Mouse (Mus musculus) liver, postnatal 0 days (tissue): Measurements from ENCODE around the gene Gm10282. TPM values are rescaled to one million over a fixed set of nuclear protein-coding genes. Genes with fewer than 3 reads are reported as not detected.

Experiments
- ATAC-seq: fragments of 200-750 bp; cut with Nextera tagmentation; 2 replicates; pipeline ENCODE4 v1.8.0; 2017; ENCODE audit warnings: mild to moderate bottlenecking, moderate library complexity
- DNase-seq: peaks from one replicate; pipeline ENCODE4 v3.0.0-alpha.2; 2016
- H3K27ac ChIP-seq: fragments of 300-500 bp; sonication (generic); 2 replicates; pipeline ENCODE4 v1.5.1; 2014; ENCODE audit warnings: antibody characterized with exemption, moderate library complexity, mild to moderate bottlenecking, low read depth
- H3K27me3 ChIP-seq: fragments of 300-500 bp; sonication (generic); 2 replicates; pipeline ENCODE4 v1.6.1; 2014; ENCODE audit warnings: low read length, control low read depth, mixed read lengths; ENCODE audit not compliant: insufficient read depth
- H3K36me3 ChIP-seq: fragments of 300-500 bp; sonication (generic); replicated peaks from 2 replicates; pipeline ENCODE4 v1.6.1; 2014; ENCODE audit warnings: mild to moderate bottlenecking, control low read depth, low read length, moderate library complexity, mixed read lengths; ENCODE audit not compliant: insufficient read depth
- H3K4me1 ChIP-seq: fragments of 300-500 bp; sonication (generic); 2 replicates; pipeline ENCODE4 v1.6.1; 2014; ENCODE audit warnings: antibody characterized with exemption, mild to moderate bottlenecking, control low read depth; ENCODE audit not compliant: insufficient read depth
- H3K4me2 ChIP-seq: fragments of 300-500 bp; sonication (generic); 2 replicates; pipeline ENCODE4 v1.6.1; 2014; ENCODE audit warnings: low read depth, mild to moderate bottlenecking, low read length, moderate library complexity, mixed read lengths
- H3K4me3 ChIP-seq: fragments of 300-500 bp; sonication (generic); 2 replicates; pipeline ENCODE4 v1.5.1; 2014; ENCODE audit warnings: low read depth, low read length
- H3K9ac ChIP-seq: fragments of 300-500 bp; sonication (generic); replicated peaks from 2 replicates; pipeline ENCODE4 v1.6.1; 2014; ENCODE audit warnings: mild to moderate bottlenecking, moderate library complexity
- H3K9me3 ChIP-seq: fragments of 300-500 bp; sonication (generic); 2 replicates; pipeline ENCODE4 v1.6.1; 2016; ENCODE audit warnings: mild to moderate bottlenecking, control low read depth, low read length, mixed read lengths
- CTCF ChIP-seq: sonication (generic); IDR thresholded peaks from 2 replicates; pipeline ENCODE4 v1.5.1; 2016; ENCODE audit warnings: antibody characterized with exemption, low read depth
- EP300 ChIP-seq: IDR thresholded peaks from 2 replicates; pipeline ENCODE4 v1.6.1; 2016; ENCODE audit warnings: antibody characterized with exemption, low read depth, mild to moderate bottlenecking
- WGBS: fragments of 180-500 bp; shearing (Covaris S2); extraction: QIAGEN DNeasy Blood & Tissue Kit; methylation state at CpG from one replicate; pipeline ENCODE4 v1.1.7; 2014; ENCODE audit not compliant: insufficient replicate concordance; 5-methylcytosine and 5-hydroxymethylcytosine counted together
- polyA plus RNA-seq: library from polyadenylated mRNA; unstranded; fragments of >200 nt; fragmentation: Nextera tagmentation; extraction: Ambion mirVana; gene quantifications from 2 replicates; pipeline ENCODE4 v1.2.1, GENCODE M21; 2015

The Gm10282 gene
- polyA plus RNA-seq, 1 experiment from 2014 or later: 6.4 TPM

GRCm38 (mm10) chr8:72295125-72295524 lies 9.9 kb downstream of the Gm10282 start:
- no peak overlapping the region for H3K4me3 ChIP-seq
- peaks cover 14% of the 10 kb centered on the region for H3K4me1 ChIP-seq
- no peak overlapping the region for H3K9ac ChIP-seq
- H3K9me3 ChIP-seq: no peaks in the 10 kb centered on the region
- no peaks in the 10 kb centered on the region for H3K36me3 ChIP-seq
- ATAC-seq: no peak
- WGBS: 43% methylated on average over 3 of the region's 3 CpGs
- no peaks in the 10 kb centered on the region for H3K27me3 ChIP-seq
- TF ChIP-seq CTCF: no peak
- no peak for TF ChIP-seq EP300
- H3K27ac ChIP-seq: peak overlapping the region; percentile 81
- peak overlapping the region; percentile 11; the same call in 1 of the 2 replicates for H3K4me2 ChIP-seq
- DNase-seq: no peak

- Histone ChIP-seq H3K4me3 (no peak overlapping the region), H3K4me2 (no peak overlapping the region), H3K9ac (no peak overlapping the region), H3K36me3 (no peaks in the 10 kb centered on the region), H3K9me3 (no peaks in the 10 kb centered on the region), H3K27ac (no peak overlapping the region), H3K4me1 (peaks cover 14% of the 10 kb centered on the region), H3K27me3 (no peaks in the 10 kb centered on the region)
- no peak for DNase-seq
- TF ChIP-seq CTCF: peak; percentile 27; the same call in 1 of the 2 replicates
- no peak for TF ChIP-seq EP300
- no peak for ATAC-seq
These were observed 11.8 kb downstream of the Gm10282 start for GRCm38 (mm10) chr8:72293309-72293708.

DNA sequence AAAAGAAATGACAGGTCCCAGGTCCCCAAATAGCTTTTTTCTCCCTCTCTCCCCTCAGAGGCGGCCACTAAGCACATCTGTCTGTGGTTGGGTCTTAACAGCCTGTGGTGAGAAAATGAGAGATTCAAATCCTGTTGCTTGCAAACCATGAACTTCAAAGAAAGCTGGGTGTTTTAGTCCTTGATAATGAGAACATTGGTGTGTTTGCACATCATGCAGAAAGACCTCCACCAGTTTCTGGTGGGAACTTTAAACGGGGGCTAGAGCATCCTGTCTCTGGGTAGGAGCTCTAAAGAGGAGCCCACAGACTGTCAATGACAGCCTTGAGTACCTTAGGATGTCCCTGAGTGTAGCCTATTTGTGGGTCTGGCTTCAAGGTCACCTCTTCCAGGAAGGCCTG lies 14.0 kb downstream of the Gm10282 start:
- H3K36me3 ChIP-seq: no peaks in the 10 kb centered on the region
- TF ChIP-seq EP300: no peak
- TF ChIP-seq CTCF: no peak
- H3K9me3 ChIP-seq: no peaks in the 10 kb centered on the region
- ATAC-seq: no peak
- DNase-seq: no peak
- WGBS: 58% methylated on average over 2 of the region's 2 CpGs
- H3K27me3 ChIP-seq: no peaks in the 10 kb centered on the region
- peaks cover 14% of the 10 kb centered on the region for H3K4me1 ChIP-seq
- H3K4me3 ChIP-seq: no peak overlapping the region
- H3K27ac ChIP-seq: no peak overlapping the region
- no peak overlapping the region for H3K9ac ChIP-seq
- H3K4me2 ChIP-seq: no peak overlapping the region

DNA sequence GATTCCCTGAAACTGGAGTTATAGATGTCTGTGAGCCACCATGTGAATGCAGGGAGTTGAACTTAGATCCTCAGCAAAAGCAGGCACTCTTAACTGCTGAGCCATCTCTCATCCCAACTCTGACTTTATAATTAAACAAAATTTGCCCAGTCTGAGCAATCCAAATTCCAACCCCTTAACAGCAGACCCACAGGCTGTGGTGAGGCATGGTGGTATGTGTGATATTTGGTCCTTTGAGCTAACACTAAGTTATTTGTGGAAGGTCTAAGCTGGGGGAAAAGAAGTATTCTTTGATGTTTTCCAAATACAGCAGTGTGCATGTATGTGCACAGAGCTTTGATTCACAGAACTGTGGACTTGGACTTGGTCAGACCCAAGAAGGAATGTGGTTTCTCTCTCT lies 16.0 kb downstream of the Gm10282 start:
- TF ChIP-seq EP300: no peak
- TF ChIP-seq CTCF: no peak

DNA sequence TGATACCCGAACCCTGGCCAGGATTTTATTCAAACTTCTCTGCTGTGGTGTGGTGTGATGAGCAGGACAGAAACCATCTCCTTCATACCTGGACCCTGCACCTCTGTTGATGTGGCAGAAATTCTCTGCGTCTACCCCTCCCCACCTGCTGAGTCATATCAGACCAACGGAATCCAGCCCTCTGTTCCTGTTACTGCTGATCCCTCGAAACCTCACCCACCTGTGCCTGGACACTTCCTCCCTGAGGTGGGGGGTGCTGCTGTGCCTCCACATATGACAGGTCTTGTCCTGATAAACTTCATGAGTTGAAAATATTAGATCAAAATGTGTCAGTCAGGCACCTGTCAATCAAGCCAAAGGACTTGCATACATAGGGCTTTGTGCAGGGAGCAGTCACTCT lies 19.8 kb downstream of the Gm10282 start:
- no peak overlapping the region for H3K4me3 ChIP-seq
- peaks cover 11% of the 10 kb centered on the region for H3K4me1 ChIP-seq
- DNase-seq (no peak), ATAC-seq (no peak)
- no peak overlapping the region for H3K4me2 ChIP-seq
- H3K36me3 ChIP-seq: no peaks in the 10 kb centered on the region
- H3K27me3 ChIP-seq: no peaks in the 10 kb centered on the region
- no peak overlapping the region for H3K27ac ChIP-seq
- no peaks in the 10 kb centered on the region for H3K9me3 ChIP-seq
- whole genome bisulfite sequencing: 31% methylated on average over 4 of the region's 4 CpGs
- H3K9ac ChIP-seq: no peak overlapping the region
- no peak for TF ChIP-seq CTCF
- no peak for TF ChIP-seq EP300

More for the DNA sequence above, 16.0 kb downstream of the Gm10282 start:
- Histone ChIP-seq H3K36me3 (no peaks in the 10 kb centered on the region), H3K27ac (no peak overlapping the region), H3K9ac (no peak overlapping the region), H3K4me3 (no peak overlapping the region), H3K4me2 (no peak overlapping the region), H3K27me3 (no peaks in the 10 kb centered on the region), H3K9me3 (no peaks in the 10 kb centered on the region), H3K4me1 (peaks cover 8% of the 10 kb centered on the region)
- no peak for ATAC-seq
- no peak for DNase-seq

DNA sequence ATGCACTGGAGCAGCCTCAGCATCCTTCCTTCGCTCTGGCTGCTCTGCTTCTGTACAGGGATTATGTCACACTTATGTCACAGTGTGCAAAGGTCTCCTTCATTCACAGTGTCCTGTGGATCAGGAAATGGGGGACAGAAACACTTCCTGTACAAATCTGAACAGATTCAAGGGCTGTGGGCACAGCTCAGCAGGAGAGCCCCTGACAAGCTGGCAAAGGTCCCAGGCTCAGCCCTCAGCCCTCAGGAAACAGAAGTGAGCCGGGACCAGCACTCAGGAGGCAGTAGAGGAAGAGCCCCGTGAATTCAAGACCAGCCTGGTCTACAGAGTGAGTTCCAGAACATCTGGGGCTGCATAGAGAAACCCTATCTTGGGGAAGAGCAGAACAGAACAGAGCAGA lies 23.4 kb downstream of the Gm10282 start:
- TF ChIP-seq EP300 (peak; percentile 33; the same call in 1 of the 2 replicates), CTCF (no peak)
- 12% methylated on average over 3 of the region's 3 CpGs for WGBS

DNA sequence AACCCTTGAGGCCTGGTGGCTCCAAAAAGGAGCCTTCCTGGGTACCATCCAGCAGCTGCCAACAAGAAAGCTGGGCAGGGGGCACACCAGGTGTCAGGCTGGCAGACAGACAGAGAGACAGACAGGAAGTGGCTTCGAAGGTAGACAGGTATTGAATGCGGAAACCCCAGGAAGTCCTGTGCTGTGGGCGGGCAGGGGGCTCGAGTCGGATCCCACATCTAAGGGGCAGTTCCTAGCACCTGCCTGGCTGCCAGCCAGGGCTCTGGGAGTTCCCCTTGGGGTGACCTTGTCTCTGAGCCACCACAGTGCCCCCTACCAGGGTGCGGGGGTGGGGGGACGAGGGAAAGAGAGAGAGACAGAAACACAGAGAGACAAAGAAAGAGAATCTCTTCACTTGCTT lies 25.9 kb downstream of the Gm10282 start:
- Histone ChIP-seq H3K9ac (no peak overlapping the region), H3K4me2 (no peak overlapping the region), H3K36me3 (no peaks in the 10 kb centered on the region), H3K27me3 (no peaks in the 10 kb centered on the region), H3K4me3 (no peak overlapping the region), H3K27ac (no peak overlapping the region), H3K4me1 (peaks cover 9% of the 10 kb centered on the region; the same call in 1 of the 2 replicates), H3K9me3 (no peaks in the 10 kb centered on the region)
- DNase-seq (no peak), ATAC-seq (no peak)
- TF ChIP-seq EP300 (no peak), CTCF (no peak)
- WGBS: 64% methylated on average over 7 of the region's 7 CpGs

More for the DNA sequence above, 23.4 kb downstream of the Gm10282 start:
- H3K4me1 ChIP-seq: peaks cover 17% of the 10 kb centered on the region
- no peaks in the 10 kb centered on the region for H3K27me3 ChIP-seq
- peak; percentile 61 for ATAC-seq
- no peak overlapping the region for H3K4me3 ChIP-seq
- DNase-seq: no peak
- no peaks in the 10 kb centered on the region for H3K36me3 ChIP-seq
- H3K9ac ChIP-seq: no peak overlapping the region
- no peak overlapping the region for H3K27ac ChIP-seq
- H3K4me2 ChIP-seq: no peak overlapping the region
- no peaks in the 10 kb centered on the region for H3K9me3 ChIP-seq
